Mouse (Mus musculus) midbrain, embryonic 11.5 days (tissue): ENCODE measurements at regions not wholly inside any gene's neighbourhood (a gene's known extent, or its start where the extent isn't known, plus 50 kb on each side); places are given as distances from the start of the nearest gene placed in this dataset.

Source experiments
- ATAC-seq: fragments of 200-750 bp; cut with Nextera tagmentation; 2 replicates; pipeline ENCODE4 v1.8.0; 2017; ENCODE audit warnings: moderate TSS enrichment, moderate library complexity; ENCODE audit not compliant: low FRiP score
- DNase-seq: peaks from one replicate; pipeline ENCODE4 v3.0.0; 2015; ENCODE audit warnings: low spot score; ENCODE audit errors: missing footprints
- H3K27ac ChIP-seq: fragments of 300-500 bp; sonication (generic); 2 replicates; pipeline ENCODE4 v1.5.1; 2014; ENCODE audit warnings: low read depth, low read length
- H3K27me3 ChIP-seq: fragments of 300-500 bp; sonication (generic); 2 replicates; pipeline ENCODE4 v1.6.1; 2014; ENCODE audit warnings: mild to moderate bottlenecking, low read length, moderate library complexity, mixed read lengths; ENCODE audit not compliant: control insufficient read depth, insufficient read depth
- H3K36me3 ChIP-seq: fragments of 300-500 bp; sonication (generic); 2 replicates; pipeline ENCODE4 v1.6.1; 2014; ENCODE audit warnings: mild to moderate bottlenecking, low read length, moderate library complexity, mixed read lengths; ENCODE audit not compliant: control insufficient read depth, insufficient read depth
- H3K4me1 ChIP-seq: fragments of 300-500 bp; sonication (generic); 2 replicates; pipeline ENCODE4 v1.6.1; 2014; ENCODE audit warnings: low read length; ENCODE audit not compliant: control insufficient read depth, insufficient read depth
- H3K4me2 ChIP-seq: fragments of 300-500 bp; sonication (generic); 2 replicates; pipeline ENCODE4 v1.6.1; 2014; ENCODE audit warnings: mild to moderate bottlenecking, moderate library complexity
- H3K4me3 ChIP-seq: fragments of 300-500 bp; sonication (generic); 2 replicates; pipeline ENCODE4 v1.5.1; 2014; ENCODE audit warnings: low read depth, low read length
- H3K9ac ChIP-seq: fragments of 300-500 bp; sonication (generic); 2 replicates; pipeline ENCODE4 v1.6.1; 2014; ENCODE audit warnings: low read length
- H3K9me3 ChIP-seq: fragments of 300-500 bp; sonication (generic); 2 replicates; pipeline ENCODE4 v1.6.1; 2016; ENCODE audit warnings: low read length; ENCODE audit not compliant: control insufficient read depth
- WGBS: fragments of 180-500 bp; shearing (Covaris S2); extraction: QIAGEN DNeasy Blood & Tissue Kit; methylation state at CpG from one replicate; pipeline ENCODE4 v1.1.7; 2014; 5-methylcytosine and 5-hydroxymethylcytosine counted together

- Histone ChIP-seq H3K4me2 (no peak overlapping the region), H3K27me3 (no peaks in the 10 kb centered on the region), H3K9ac (no peak overlapping the region), H3K4me3 (no peak overlapping the region), H3K36me3 (no peaks in the 10 kb centered on the region), H3K4me1 (no peaks in the 10 kb centered on the region), H3K9me3 (no peaks in the 10 kb centered on the region), H3K27ac (no peak overlapping the region)
- ATAC-seq (no peak), DNase-seq (no peak)
- WGBS, result 82% methylated on average over 14 of the region's 14 CpGs
These were observed 179.1 kb upstream of the Hmga2 start for GRCm38 (mm10) chr10:120655238-120655931.

- H3K4me2 ChIP-seq, result no peak overlapping the region
- no peaks in the 10 kb centered on the region for H3K27me3 ChIP-seq
- no peaks in the 10 kb centered on the region for H3K4me1 ChIP-seq
- no peak overlapping the region for H3K27ac ChIP-seq
- H3K4me3 ChIP-seq, result no peak overlapping the region
- H3K9ac ChIP-seq, result no peak overlapping the region
- 96% methylated on average over 6 of the region's 6 CpGs for WGBS
- no peaks in the 10 kb centered on the region for H3K36me3 ChIP-seq
- no peaks in the 10 kb centered on the region for H3K9me3 ChIP-seq
- DNase-seq, result no peak
- ATAC-seq, result no peak
These were observed 176.4 kb upstream of the Hmga2 start for GRCm38 (mm10) chr10:120652525-120653215.

GRCm38 (mm10) chr10:120651845-120652244, 175.6 kb upstream of the Hmga2 start:
- H3K9me3 ChIP-seq, result no peaks in the 10 kb centered on the region
- H3K4me2 ChIP-seq, result no peak overlapping the region
- no peak overlapping the region for H3K4me3 ChIP-seq
- H3K27me3 ChIP-seq, result no peaks in the 10 kb centered on the region
- H3K27ac ChIP-seq, result no peak overlapping the region
- H3K36me3 ChIP-seq, result no peaks in the 10 kb centered on the region
- 87% methylated on average over 5 of the region's 5 CpGs for WGBS
- no peaks in the 10 kb centered on the region; the same call in 1 of the 2 replicates for H3K4me1 ChIP-seq
- ATAC-seq (no peak), DNase-seq (no peak)
- H3K9ac ChIP-seq, result no peak overlapping the region

- ATAC-seq, result no peak
- Histone ChIP-seq H3K4me2 (no peak overlapping the region), H3K4me3 (no peak overlapping the region), H3K9me3 (no peaks in the 10 kb centered on the region), H3K36me3 (no peaks in the 10 kb centered on the region), H3K27me3 (no peaks in the 10 kb centered on the region), H3K27ac (no peak overlapping the region), H3K9ac (no peak overlapping the region), H3K4me1 (no peaks in the 10 kb centered on the region; the same call in 1 of the 2 replicates)
- no peak for DNase-seq
- 94% methylated on average over 9 of the region's 9 CpGs for WGBS
These were observed 174.1 kb upstream of the Hmga2 start for GRCm38 (mm10) chr10:120650336-120650735.

- no peaks in the 10 kb centered on the region; the same call in 1 of the 2 replicates for H3K4me1 ChIP-seq
- no peak overlapping the region for H3K4me2 ChIP-seq
- no peaks in the 10 kb centered on the region for H3K36me3 ChIP-seq
- no peak for DNase-seq
- 86% methylated on average over 3 of the region's 3 CpGs for WGBS
- H3K9me3 ChIP-seq, result no peaks in the 10 kb centered on the region
- ATAC-seq, result no peak
- H3K4me3 ChIP-seq, result no peak overlapping the region
- H3K27ac ChIP-seq, result no peak overlapping the region
- H3K9ac ChIP-seq, result no peak overlapping the region
- no peaks in the 10 kb centered on the region for H3K27me3 ChIP-seq
These were observed 172.5 kb upstream of the Hmga2 start for GRCm38 (mm10) chr10:120648741-120649140.

GRCm38 (mm10) chr10:120648031-120648430, 171.8 kb upstream of the Hmga2 start:
- Histone ChIP-seq H3K9me3 (no peaks in the 10 kb centered on the region), H3K27me3 (no peaks in the 10 kb centered on the region), H3K36me3 (no peaks in the 10 kb centered on the region), H3K4me3 (no peak overlapping the region), H3K4me2 (no peak overlapping the region), H3K9ac (no peak overlapping the region), H3K27ac (no peak overlapping the region), H3K4me1 (no peaks in the 10 kb centered on the region; the same call in 1 of the 2 replicates)
- peak; percentile 88 for DNase-seq
- ATAC-seq, result no peak
- WGBS, result 58% methylated on average over 7 of the region's 7 CpGs

GRCm38 (mm10) chr10:120647323-120647722, 171.1 kb upstream of the Hmga2 start:
- WGBS, result 62% methylated on average over 3 of the region's 3 CpGs
- H3K27ac ChIP-seq, result no peak overlapping the region
- H3K36me3 ChIP-seq, result no peaks in the 10 kb centered on the region
- H3K27me3 ChIP-seq, result no peaks in the 10 kb centered on the region
- H3K4me2 ChIP-seq, result peak overlapping the region; percentile 43; the same call in 1 of the 2 replicates
- DNase-seq, result peak; percentile 87
- no peaks in the 10 kb centered on the region; the same call in 1 of the 2 replicates for H3K4me1 ChIP-seq
- H3K9ac ChIP-seq, result peak overlapping the region; percentile 47; the same call in 1 of the 2 replicates
- H3K4me3 ChIP-seq, result no peak overlapping the region
- no peaks in the 10 kb centered on the region for H3K9me3 ChIP-seq
- peak; percentile 72; the same call in 1 of the 2 replicates for ATAC-seq

GRCm38 (mm10) chr10:120646862-120647311, 170.6 kb upstream of the Hmga2 start:
- ATAC-seq (peak; percentile 81), DNase-seq (peak; percentile 95)
- no peaks in the 10 kb centered on the region for H3K9me3 ChIP-seq
- H3K4me1 ChIP-seq, result no peaks in the 10 kb centered on the region; the same call in 1 of the 2 replicates
- peak overlapping the region; percentile 22; the same call in 1 of the 2 replicates for H3K27ac ChIP-seq
- H3K27me3 ChIP-seq, result no peaks in the 10 kb centered on the region
- H3K9ac ChIP-seq, result peak overlapping the region; percentile 47; the same call in 1 of the 2 replicates
- 5% methylated on average over 14 of the region's 14 CpGs for WGBS
- peak overlapping the region; percentile 43 for H3K4me2 ChIP-seq
- 0 out of 2 replicates have a peak overlapping the region, but pooled peaks have one; percentile 3 for H3K4me3 ChIP-seq
- no peaks in the 10 kb centered on the region for H3K36me3 ChIP-seq

GRCm38 (mm10) chr10:120640847-120641246, 164.6 kb upstream of the Hmga2 start:
- no peak overlapping the region for H3K9ac ChIP-seq
- H3K4me1 ChIP-seq, result peaks cover 4% of the 10 kb centered on the region; the same call in 1 of the 2 replicates
- H3K27ac ChIP-seq, result no peak overlapping the region
- ATAC-seq (no peak), DNase-seq (no peak)
- WGBS, result 85% methylated on average over 5 of the region's 5 CpGs
- no peaks in the 10 kb centered on the region for H3K9me3 ChIP-seq
- no peak overlapping the region for H3K4me3 ChIP-seq
- H3K36me3 ChIP-seq, result no peaks in the 10 kb centered on the region
- H3K4me2 ChIP-seq, result no peak overlapping the region
- no peaks in the 10 kb centered on the region for H3K27me3 ChIP-seq
